8 mouse cellular contexts compared by ENCODE assay signal in genomic region chr6:84134722-84135394, GRCm38 (mm10).
A peak's percentile ranks its signal among the peaks of the same experiment; 100 is the strongest.
DNase-seq lines count a peak whose midpoint lies in the region; ATAC-seq and TF ChIP-seq lines count a peak whose summit lies in the region.

No protein-coding gene starts in this region.

- WGBS in cerebellum, adult 2 months: 9% methylated on average over 23 of the region's 23 CpGs
- WGBS in forebrain, embryonic 15.5 days: 12% methylated on average over 23 of the region's 23 CpGs
- WGBS in midbrain, embryonic 14.5 days: 28% methylated on average over 23 of the region's 23 CpGs

- no peaks in the 10 kb centered on the region for H3K27me3 ChIP-seq in cerebellum, adult 2 months (ENCODE audit: control insufficient read depth, insufficient read depth, low read length)
- H3K27me3 ChIP-seq in forebrain, embryonic 15.5 days: no peaks in the 10 kb centered on the region
- no peaks in the 10 kb centered on the region for H3K27me3 ChIP-seq in midbrain, embryonic 14.5 days (ENCODE audit: control insufficient read depth, insufficient read depth, low read length)

- no peak for TF ChIP-seq CTCF in cerebellum, adult 2 months (IDR thresholded peaks at IDR 0.05; ENCODE audit: borderline replicate concordance, insufficient read depth, low read depth, low read length)

- peak overlapping the region; percentile 16 for H3K4me3 ChIP-seq in cerebellum, adult 2 months (replicated peaks; ENCODE audit: insufficient read depth, low read depth, low read length)
- H3K4me3 ChIP-seq in forebrain, embryonic 15.5 days: no peak overlapping the region
- no peak overlapping the region for H3K4me3 ChIP-seq in midbrain, embryonic 14.5 days (replicated peaks; ENCODE audit: low read depth, low read length)

- peak overlapping the region; percentile 33 for H3K4me2 ChIP-seq in forebrain, embryonic 15.5 days (replicated peaks)
- H3K4me2 ChIP-seq in midbrain, embryonic 14.5 days (ENCODE audit: low read length): peak overlapping the region; percentile 21; the same call in 1 of the 2 replicates

- no peaks in the 10 kb centered on the region for H3K36me3 ChIP-seq in forebrain, embryonic 15.5 days
- H3K36me3 ChIP-seq in midbrain, embryonic 14.5 days (ENCODE audit: control insufficient read depth, insufficient read depth, low read length): no peaks in the 10 kb centered on the region

- H3K4me1 ChIP-seq in cerebellum, adult 2 months (ENCODE audit: control insufficient read depth, insufficient read depth, low read length): peaks cover 23% of the 10 kb centered on the region
- H3K4me1 ChIP-seq in forebrain, embryonic 15.5 days: peaks cover 13% of the 10 kb centered on the region
- peaks cover 6% of the 10 kb centered on the region; the same call in 1 of the 2 replicates for H3K4me1 ChIP-seq in midbrain, embryonic 14.5 days (ENCODE audit: control insufficient read depth, insufficient read depth, low read length)

- peak; percentile 81 for ATAC-seq in forebrain, embryonic 15.5 days (replicated peaks)
- peak; percentile 71 for ATAC-seq in midbrain, embryonic 14.5 days (ENCODE audit: low FRiP score, low TSS enrichment)

- no peaks in the 10 kb centered on the region for H3K9me3 ChIP-seq in forebrain, embryonic 15.5 days
- H3K9me3 ChIP-seq in midbrain, embryonic 14.5 days (ENCODE audit: control insufficient read depth, low read length): no peaks in the 10 kb centered on the region

- peak; percentile 32 for DNase-seq in gastrocnemius, adult 18-20 months (ENCODE audit: low spot score)
- DNase-seq in gastrocnemius, adult 8-10 months (ENCODE audit: low spot score in 2 of 2): no peak
- peak; percentile 85 to 94 for DNase-seq in cerebellum, adult 2 months
- peak; percentile 73 to 87 for DNase-seq in layer of hippocampus, postnatal 14 days (ENCODE audit: low spot score in 2 of 2)
- peak; percentile 71 for DNase-seq in midbrain, embryonic 14.5 days
- DNase-seq in thymus, adult 18-20 months: no peak
- no peak for DNase-seq in spleen, adult 12 weeks (ENCODE audit: low spot score)

- H3K9ac ChIP-seq in forebrain, embryonic 15.5 days (replicated peaks): 0 out of 2 replicates have a peak overlapping the region, but pooled peaks have one; percentile 24
- 0 out of 2 replicates have a peak overlapping the region, but pooled peaks have one; percentile 23 for H3K9ac ChIP-seq in midbrain, embryonic 14.5 days (replicated peaks; ENCODE audit: low read length)

- TF ChIP-seq POLR2A in cerebellum, adult 2 months (IDR thresholded peaks at IDR 0.05; ENCODE audit: borderline replicate concordance, insufficient read depth, low read length): no peak

- H3K27ac ChIP-seq in cerebellum, adult 2 months (ENCODE audit: insufficient read depth, low read length): no peak overlapping the region
- peak overlapping the region; percentile 68 for H3K27ac ChIP-seq in forebrain, embryonic 15.5 days (replicated peaks)
- H3K27ac ChIP-seq in midbrain, embryonic 14.5 days (replicated peaks; ENCODE audit: low read depth, low read length): no peak overlapping the region; the same call in 1 of the 2 replicates

Comparison
In these comparisons a context has a peak if more than half of its experiments do, and no peak if none do; other contexts are left out.
1. DNase-seq: peak in gastrocnemius, adult 18-20 months (single experiment), cerebellum, adult 2 months (2 of 2), layer of hippocampus, postnatal 14 days (2 of 2) and midbrain, embryonic 14.5 days (single experiment); none in gastrocnemius, adult 8-10 months (0 of 2), thymus, adult 18-20 months (0 of 2) and spleen, adult 12 weeks (single experiment).